Mouse (Mus musculus) CD4-positive helper T cell, adult 2 months (primary cell): Measurements from ENCODE around the gene Ing5.
"Not testable (repeated sequence)": the region's sequence is repeated elsewhere in the genome, so short reads cannot be mapped to it uniquely, and the experiment has no call there.

Source experiments
- DNase-seq: peaks from one replicate; pipeline ENCODE4 v3.0.0-alpha.2; 2012; ENCODE audit warnings: low read depth, missing footprints, low spot score

Gene Ing5

DNA sequence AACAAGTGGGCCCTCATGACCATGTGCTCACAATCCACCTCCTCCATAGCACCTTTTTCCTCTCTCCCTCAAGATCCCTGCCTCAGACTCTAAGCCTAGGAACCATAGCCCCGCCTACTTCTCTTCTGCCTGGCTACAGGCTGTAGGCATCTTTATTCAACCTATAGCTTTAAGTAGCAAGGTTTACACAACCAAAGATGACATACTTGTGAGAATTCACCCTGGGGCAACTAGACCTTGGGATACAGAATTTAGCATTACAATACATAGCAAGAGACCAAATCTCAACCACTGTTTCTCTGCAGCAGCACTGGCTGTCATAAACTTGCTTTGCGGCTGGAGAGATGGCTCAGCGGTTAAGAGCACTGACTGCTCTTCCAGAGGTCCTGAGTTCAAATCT lies 6.2 kb downstream of the Ing5 start:
- DNase-seq: no peak

DNA sequence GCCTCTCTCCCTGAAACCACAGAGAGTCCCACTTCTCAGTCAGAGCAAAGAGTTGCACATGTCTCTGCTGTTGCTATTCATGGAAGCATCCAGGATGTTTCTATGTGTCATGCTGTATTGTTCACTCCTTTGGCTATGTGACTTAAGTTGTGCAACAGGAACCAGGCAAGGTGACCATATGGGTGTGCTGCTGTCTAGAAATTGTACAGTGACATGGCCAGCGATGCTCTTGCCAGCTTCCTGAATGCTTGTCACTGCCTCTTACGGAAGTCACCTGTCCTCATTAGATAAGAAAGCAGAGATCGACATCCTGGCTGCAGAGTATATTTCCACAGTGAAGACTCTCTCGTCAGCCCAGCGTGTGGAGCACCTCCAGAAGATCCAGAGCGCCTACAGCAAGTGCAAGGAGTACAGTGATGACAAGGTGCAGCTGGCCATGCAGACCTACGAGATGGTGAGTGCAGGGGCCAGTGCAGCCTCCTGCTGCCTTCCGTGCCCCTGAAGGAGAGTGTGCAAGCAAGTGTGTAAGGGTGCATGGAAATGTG lies 7.8 kb downstream of the Ing5 start:
- no peak for DNase-seq

DNA sequence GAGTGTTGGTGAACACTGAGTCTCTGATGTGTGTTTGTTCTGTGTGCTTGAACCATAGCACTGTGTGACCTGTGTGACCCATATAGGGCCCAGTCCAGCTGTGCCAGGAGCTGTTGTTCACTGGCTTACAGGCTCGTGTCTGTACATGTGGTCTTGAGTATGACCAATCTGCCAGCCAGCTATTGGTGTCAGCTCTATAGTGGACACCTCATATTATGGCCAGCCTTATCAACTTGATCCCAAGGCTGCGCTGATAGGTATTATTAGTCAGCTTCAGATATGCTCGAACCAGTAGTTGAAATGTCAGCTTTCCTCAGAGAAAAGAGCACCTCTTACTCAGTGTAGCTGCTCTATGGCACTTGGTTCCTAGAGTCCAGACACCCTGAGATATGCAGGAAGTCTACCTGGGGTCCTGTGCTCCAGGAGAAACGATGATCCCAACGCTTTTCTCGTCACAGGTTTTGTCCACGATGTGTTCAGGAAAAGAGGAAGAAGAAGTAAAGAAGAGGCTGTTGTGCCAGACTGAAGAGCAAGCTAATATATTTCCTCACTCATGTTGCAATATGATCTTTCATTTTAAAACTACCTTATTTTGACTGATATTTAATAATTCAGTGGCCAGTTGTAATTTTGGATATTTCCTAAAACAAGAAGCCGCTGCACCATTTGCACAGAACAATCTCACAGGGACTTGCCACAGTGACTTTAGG lies 14.2 kb downstream of the Ing5 start:
- no peak for DNase-seq

DNA sequence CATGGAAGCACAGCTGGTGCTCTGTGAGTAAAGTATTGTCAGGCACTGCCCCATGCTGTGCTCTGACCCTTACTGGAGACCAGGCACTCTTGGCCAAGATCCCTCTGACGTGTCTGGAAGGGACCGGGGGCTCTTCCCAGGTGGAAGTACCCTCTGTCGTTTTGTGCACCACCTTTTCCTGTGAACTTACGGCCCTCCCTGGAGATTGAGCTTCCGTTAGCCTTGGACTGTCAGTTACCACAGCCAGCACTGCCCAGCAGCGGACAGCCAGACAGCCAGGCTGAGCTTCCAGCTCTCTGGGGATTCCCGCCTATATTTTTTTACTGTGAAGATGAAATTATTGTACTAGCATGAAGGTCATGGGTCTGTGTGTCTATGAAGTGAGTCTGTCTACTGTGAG lies 15.0 kb downstream of the Ing5 start:
- no peak for DNase-seq

DNA sequence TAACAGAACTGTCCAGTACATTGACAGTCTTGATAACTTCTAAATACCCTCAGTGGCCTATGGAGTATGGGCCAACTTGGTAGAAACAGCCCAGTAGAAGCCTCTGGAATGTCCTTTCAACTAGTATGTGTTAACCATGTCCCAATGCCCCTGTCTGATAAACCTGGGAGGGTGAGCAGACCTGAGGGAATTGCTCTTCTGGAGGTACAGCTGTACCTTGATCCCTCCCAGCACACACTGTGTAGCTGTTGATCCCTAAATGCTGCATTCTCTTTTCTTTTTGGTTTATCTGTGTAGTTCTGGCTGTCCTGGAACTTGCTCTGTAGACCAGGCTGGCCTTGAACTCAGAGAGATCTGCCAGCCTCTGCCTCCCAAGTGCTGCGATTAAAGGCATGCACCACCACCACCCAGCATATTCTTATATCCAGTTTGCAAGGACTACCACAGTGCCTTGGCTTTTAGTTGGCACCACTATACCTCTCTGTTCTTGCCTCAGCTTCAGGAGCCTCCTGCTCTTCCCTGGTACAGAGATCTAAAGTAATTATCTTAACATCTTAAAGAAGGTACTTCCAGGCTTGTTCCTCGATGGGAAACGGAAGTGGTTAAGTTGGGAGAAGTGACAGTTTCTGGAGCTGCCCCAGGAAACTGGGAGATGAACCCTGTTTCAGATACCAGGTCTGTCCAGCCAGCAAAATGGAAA lies 20.2 kb downstream of the Ing5 start:
- peak; percentile 6 for DNase-seq

DNA sequence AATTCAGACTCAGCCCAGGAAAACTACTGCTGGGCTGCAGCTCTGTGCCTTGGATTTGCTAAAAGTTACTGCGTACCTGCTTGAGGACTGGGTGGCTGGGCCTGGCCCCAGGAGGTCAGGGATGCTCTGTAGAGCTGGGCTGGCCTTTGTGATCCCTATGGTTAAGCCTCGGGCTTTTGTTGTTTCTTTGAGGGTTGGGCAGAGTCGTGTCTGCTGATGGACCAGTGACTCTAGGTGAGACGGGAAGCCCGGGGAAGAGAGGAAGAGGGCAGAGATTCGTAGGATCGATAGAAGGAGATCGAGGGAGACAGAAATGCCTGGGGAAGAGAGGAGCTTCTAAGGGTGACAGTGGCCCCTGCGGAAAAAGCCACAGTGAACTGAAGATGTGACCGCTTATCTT lies 20.8 kb downstream of the Ing5 start, which contains the start of gene D2hgdh:
Gene D2hgdh, plus strand, starts transcription at position 301 of the 400 bp plus-strand sequence.
- DNase-seq: no peak

DNA sequence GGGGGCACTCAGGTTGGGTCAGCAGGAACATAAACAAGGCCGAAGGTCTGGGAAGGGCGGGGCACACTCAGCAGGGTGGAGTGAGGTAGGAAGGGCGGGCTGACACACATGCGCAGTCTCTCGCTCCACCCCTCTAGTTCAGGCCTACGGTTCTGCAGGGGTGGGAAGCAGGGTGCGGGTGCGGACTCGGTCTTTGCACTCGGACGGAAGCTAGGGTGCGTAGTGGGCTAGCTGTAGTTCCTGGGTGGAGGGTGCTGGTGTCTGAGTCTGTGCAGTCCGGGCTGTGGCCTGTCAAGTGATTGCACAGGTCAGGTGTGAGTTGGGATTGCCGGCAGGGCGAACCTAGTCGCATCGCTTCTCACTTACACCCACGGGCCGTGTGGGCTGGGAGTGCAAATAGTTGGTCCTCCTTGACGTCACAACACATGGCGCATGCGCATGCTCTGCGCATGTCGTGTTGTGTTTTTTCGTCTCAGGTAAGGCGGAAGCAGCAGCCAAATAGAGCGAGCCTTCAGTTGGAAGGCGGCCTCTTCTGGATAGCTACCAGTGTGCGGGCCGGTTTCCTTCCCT lies 21.4 kb downstream of the Ing5 start:
- peak; percentile 99 for DNase-seq

DNA sequence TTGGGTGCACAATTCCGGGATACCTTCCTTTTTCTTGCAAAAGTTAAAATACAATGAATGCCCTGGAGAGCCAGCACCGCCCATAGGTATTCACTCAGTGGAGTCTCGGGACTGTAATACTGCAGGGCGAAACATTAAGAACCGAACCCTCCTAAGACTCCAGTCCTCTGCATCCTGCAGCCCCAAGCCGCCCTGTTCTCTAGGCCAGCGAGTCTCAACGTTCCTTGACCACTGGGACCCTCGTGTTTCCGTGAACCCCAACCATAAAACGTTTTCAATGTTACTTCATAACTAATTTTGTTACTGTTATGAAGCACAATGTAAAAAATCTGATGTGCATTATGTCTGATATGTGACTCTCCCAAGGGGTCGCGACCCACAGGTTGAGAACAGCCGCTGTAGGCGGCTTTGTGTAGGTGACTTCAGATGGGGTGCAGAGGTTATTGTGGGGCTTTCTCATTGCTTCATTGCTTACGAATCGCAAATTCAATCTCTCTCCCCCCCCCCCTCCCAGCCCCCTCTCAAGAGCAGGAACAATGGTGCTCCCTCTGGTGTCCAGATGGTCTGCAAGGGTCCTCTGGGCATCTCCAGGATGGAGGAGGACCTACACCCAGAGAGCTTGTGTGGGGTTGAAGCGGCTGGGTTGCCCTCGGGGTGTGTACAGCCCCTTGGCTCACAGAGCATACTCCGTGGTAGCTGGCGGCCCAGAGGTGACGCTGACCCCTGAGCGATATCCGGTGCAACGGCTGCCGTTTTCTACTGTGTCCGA lies 22.2 kb downstream of the Ing5 start:
- peak; percentile 10 for DNase-seq

DNA sequence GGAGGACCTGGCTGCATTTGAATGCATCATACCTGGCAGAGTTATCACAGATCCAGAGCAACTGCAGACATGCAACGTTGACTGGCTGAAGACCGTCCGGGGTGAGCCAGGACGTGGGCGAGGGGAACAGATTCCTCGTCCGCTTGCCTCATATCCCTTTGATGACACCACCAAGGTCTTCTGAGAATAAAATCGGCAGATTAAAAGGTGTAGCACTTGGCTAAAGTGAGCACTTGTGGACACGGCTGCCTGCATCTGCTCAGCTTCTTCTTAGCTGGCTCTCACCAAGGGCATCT lies 22.7 kb downstream of the Ing5 start:
- DNase-seq: no peak

DNA sequence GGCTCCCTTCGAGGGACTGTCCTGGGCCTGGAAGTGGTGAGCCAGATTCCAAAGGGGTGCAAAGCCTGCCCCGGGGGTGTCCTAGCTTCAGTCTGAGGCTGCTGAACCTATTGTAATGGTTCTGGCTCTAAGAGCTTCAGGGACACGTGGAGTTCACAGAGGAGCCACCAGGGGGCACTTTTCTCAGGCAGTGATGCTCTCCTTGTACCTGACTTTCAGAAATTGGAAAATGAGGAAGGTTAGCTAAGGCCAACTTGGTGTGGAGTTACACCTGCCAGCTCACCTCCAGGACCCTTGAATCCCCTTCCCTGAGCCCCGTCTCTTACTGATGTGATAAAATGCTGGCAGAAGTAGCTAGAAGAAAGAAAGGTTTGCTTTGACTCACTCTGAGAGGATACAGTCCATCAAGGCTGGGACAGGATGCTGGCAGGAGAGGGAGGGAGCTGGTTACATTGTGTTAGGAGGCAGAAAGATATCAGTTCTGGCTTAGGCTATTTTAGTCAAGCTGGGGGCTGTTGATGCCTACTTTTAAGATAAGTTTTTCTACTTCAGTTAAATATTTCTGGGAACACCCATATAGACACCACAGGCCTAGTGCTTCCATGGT lies 29.1 kb downstream of the Ing5 start:
- DNase-seq: not testable (repeated sequence)

DNA sequence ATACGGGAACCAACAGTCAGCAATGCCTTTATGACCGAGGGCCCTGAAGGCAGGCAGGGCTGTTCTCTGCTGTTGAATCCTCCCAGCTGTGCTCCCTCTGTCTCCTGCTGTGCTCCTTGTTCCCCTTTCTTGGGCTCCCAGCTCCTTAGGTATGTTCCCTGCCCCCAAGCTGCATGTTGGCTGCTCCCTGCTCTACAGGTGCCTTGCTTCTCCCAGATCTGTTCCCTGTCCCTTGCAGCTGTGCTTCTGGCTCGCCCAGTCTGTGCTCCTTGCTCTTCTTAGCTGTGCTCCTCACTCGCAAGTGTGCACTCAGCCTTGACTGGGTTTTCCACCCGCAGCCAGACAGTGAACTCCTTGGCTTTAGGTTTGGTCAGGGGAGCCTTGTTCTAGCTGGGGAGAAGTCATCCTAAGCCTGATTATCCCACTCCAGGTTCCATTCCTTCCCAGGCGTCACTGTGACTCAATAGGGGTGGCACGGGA lies 30.9 kb downstream of the Ing5 start:
- no peak for DNase-seq

DNA sequence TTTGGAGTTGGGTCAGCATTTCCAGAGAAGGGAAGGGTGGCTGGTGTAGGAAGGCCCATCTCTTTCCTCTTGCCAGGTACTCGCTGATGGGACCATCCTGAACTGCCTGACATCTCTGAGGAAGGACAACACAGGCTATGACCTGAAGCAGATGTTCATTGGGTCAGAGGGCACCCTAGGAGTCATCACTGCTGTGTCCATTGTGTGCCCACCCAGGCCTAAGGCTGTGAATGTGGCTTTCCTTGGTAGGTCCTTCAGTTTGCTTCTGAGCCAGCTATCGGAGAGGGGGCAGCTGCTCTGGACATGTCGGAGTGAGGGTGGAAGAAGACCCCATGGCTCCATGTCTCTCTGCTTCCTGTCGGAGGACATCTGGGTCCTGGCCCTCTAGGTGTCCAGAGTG lies 31.4 kb downstream of the Ing5 start:
- DNase-seq: no peak

DNA sequence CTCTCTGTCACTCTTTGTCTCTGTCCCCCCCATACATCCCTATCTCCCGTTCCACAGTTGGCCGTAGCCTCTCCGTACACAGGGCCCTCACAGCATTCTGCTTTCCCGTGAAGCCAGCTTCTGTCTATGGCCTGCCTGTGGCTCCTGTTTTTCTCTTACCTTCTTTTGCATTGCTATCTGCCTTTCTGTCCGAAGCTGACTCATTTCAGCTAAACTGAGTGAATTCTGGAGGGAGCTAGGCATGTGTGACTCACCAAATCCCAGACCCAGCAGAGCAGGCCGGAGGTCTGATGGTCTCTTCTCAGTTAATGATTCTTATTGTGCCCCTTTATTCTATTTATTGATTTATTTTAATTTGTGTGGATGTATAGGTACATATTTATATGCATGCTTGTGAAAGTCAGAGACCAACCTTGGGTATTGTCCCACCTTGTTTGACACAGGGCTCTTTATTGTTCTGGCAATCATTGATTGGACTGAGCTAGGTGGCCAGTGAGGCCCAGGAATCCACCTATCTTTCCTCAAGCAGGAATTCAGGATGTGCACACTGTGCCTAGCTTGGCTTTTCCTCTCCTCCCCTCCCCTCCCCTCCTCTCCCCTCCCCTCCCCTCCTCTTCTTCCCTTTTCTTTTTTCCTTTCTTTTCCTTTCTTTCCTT lies 32.2 kb downstream of the Ing5 start:
- DNase-seq: no peak

DNA sequence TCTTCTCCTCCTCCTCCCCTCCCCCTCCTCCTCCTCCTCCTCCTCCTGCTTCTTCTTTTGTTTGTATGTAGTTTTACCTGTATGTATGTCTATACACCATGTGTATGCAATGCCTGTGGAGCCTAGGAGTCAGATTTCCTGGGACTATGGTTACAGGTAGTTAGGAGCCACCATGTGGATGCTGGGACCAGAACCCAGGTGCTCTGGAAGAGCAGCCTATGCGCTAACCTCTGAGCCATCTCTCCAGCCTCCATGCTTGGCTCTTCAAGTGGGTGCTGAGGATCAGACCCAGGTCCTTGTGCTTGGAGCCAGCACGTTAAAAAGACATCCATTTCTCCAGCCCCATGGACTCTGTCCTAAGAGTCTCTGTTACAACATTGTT lies 32.8 kb downstream of the Ing5 start:
- no peak for DNase-seq

DNA sequence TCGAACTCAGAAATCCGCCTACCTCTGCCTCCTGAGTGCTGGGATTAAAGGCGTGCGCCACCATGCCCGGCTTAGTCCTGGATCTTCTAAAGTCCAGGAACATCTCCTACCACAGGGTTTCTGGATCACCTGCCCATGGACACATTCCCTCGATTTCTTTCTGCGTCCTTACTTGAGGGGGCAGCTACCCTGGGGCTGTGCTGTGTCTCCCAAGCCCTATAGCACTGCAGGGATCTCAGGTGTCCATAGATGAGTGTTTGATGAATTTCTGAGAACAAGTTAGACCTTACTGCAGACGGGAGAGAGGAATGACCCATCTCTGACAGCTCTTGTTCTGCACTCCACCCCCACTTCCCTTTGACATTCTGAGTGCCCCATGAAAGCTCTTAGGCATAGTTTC lies 33.6 kb downstream of the Ing5 start:
- DNase-seq: no peak

DNA sequence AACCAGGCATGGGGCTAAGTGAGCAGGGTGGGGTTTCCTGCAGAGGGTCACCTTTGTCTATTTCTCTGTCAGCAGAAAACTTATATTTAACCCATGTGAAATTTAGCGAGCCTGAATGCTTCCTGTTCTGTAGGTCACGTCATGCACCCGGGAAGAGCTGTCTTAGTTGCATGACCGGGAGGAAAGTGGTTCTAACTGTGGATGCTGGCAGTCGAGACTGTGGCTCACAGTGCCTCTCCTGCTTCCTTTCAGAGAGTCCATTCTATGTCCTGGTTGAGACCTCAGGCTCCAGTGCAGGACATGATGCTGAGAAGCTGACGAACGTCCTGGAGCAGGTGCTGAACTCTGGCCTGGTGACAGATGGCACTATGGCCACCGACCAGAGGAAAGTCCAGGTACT lies 34.8 kb downstream of the Ing5 start:
- not testable (repeated sequence) for DNase-seq

DNA sequence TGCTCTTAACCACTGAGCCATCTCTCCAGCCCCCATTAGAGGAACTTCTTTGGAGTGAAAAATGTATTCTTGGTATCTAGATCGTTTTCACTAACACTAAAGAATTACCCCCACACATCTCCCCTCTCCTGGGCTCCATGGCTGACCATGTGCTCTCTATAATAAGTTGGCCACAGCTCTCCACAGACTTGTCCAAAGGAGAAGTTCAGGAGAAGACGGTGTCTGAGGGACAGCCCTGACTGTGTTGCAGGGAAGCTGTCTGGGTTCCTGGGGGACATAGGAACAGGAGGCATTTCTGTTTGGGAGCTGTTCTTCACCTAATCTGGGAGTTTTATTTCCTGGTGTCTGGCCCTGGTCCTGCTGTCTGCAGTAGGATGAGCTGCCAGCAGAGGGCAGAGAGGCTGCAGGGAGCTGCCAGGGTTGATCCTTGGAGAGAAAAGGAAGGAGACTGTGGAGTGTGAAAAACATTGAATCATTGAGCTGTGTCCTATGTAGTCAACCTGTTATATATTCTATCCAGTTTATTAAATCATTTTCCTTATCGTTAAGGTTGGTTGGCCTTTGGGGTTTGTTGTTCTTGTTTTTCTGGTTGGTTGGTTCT lies 42.1 kb downstream of the Ing5 start:
- not testable (repeated sequence) for DNase-seq

DNA sequence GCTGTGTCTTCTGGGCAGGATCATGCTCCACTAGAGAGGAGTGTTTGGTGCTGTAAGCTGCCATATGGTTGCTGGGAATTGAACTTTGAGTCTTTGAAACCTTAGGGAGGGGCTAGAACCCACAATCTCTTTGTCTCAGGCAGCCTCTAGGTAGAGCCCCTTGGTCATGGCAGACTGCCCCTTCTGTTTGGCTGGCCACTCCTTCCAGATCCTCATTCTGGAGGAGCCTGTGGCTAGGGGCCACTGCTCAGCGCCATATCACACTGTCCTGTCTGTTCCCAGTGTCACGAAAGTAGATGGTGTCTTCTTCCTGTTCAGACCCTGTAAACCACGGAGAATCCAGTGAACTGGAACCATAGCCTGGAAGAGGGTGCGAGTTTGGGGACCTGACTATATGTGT lies 52.0 kb downstream of the Ing5 start:
- not testable (repeated sequence) for DNase-seq

DNA sequence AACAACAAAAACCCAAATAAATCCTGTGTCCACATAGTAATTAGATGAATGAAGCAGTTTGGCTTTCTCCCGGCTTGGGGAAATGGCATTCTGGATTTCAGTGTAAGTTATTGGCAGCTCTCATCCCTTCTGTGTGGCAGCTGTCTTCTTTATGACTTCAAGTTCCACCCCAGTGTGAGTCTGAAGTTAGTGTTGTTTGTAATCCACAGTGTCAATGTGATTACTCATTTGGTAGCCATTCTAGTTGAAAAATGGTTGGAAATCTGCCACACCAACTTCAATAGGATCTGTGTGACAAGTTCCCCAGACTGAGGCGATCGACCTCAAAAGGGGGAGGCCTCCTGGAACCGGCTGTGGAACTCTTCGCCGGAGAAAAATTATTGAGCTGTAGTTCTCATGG lies 53.6 kb downstream of the Ing5 start:
- DNase-seq: no peak

DNA sequence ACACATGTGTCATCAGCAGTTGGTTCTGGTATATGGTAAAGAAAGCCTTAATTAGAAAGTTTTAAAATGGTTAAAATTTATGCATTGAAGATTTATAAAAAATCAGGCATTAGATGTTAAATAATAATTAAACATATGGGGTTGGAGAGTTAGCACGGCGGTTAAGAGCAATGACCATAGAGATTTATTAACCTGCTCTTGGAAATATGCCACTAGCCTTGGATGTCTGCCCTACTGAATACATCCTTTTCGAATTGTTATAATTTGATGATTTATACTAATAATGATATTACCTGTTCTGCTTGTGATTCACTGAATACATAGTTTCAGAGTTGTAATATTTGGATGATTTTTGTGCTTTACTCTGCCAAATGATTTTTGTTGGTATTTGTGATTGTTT lies 54.2 kb downstream of the Ing5 start:
- no peak for DNase-seq

DNA sequence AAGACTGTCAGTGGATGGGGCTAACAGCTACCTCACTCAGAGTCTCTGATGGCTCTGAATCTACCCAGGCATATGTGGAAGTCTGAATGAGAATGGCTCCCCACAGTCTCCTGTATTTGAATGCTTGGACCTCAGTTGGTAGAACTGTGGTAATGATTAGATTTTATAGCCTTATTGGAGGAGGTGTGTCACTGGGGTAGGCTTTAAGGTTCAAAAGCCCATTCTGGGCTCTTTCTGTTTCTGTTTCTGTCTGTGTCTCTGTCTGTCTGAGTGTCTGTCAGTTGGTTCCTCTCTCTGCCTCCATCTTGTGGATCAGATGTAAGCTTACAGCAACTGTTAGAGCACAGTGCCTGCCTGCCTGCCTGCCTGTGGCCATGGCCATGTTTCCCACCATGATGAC lies 55.9 kb downstream of the Ing5 start:
- DNase-seq: no peak
